Mouse (Mus musculus) heart, postnatal 0 days (tissue): ENCODE results near the gene Cab39. TPM values are rescaled to one million over a fixed set of nuclear protein-coding genes. Genes with fewer than 3 reads are reported as not detected.

Experiments
- ATAC-seq: fragments of 200-750 bp; cut with Nextera tagmentation; 2 replicates; pipeline ENCODE4 v1.8.0; 2017; ENCODE audit warnings: low read depth, moderate number of reproducible peaks, moderate library complexity; ENCODE audit not compliant: insufficient read depth
- DNase-seq: peaks from one replicate; pipeline ENCODE4 v3.0.0-alpha.2; 2016; ENCODE audit warnings: low spot score
- H3K27ac ChIP-seq: fragments of 300-500 bp; sonication (generic); 2 replicates; pipeline ENCODE4 v1.5.1; 2014; ENCODE audit warnings: low read depth, mild to moderate bottlenecking
- H3K27me3 ChIP-seq: fragments of 300-500 bp; sonication (generic); 2 replicates; pipeline ENCODE4 v1.6.1; 2014; ENCODE audit warnings: low read length, mixed read lengths; ENCODE audit not compliant: control insufficient read depth, insufficient read depth
- H3K36me3 ChIP-seq: fragments of 300-500 bp; sonication (generic); replicated peaks from 2 replicates; pipeline ENCODE4 v1.6.1; 2014; ENCODE audit warnings: low read length, mixed read lengths; ENCODE audit not compliant: control insufficient read depth, insufficient read depth
- H3K4me1 ChIP-seq: fragments of 300-500 bp; sonication (generic); 2 replicates; pipeline ENCODE4 v1.6.1; 2014; ENCODE audit warnings: antibody characterized with exemption; ENCODE audit not compliant: control insufficient read depth, insufficient read depth
- H3K4me2 ChIP-seq: fragments of 300-500 bp; sonication (generic); 2 replicates; pipeline ENCODE4 v1.6.1; 2014; ENCODE audit warnings: low read depth, mild to moderate bottlenecking, low read length, moderate library complexity
- H3K4me3 ChIP-seq: fragments of 300-500 bp; sonication (generic); 2 replicates; pipeline ENCODE4 v1.5.1; 2014; ENCODE audit warnings: low read depth, low read length
- H3K9ac ChIP-seq: fragments of 300-500 bp; sonication (generic); replicated peaks from 2 replicates; pipeline ENCODE4 v1.6.1; 2014; ENCODE audit warnings: low read depth, low read length, mixed read lengths
- H3K9me3 ChIP-seq: fragments of 300-500 bp; sonication (generic); replicated peaks from 2 replicates; pipeline ENCODE4 v1.6.1; 2016; ENCODE audit warnings: low read length; ENCODE audit not compliant: control insufficient read depth
- CTCF ChIP-seq: IDR thresholded peaks from 2 replicates; pipeline ENCODE4 v1.5.1; 2016; ENCODE audit warnings: antibody characterized with exemption, control low read depth, low read depth
- EP300 ChIP-seq: IDR thresholded peaks from 2 replicates; pipeline ENCODE4 v1.6.1; 2016; ENCODE audit warnings: antibody characterized with exemption, low read depth
- WGBS: fragments of 180-500 bp; shearing (Covaris S2); extraction: QIAGEN DNeasy Blood & Tissue Kit; methylation state at CpG from one replicate; pipeline ENCODE4 v1.1.7; 2014; 5-methylcytosine and 5-hydroxymethylcytosine counted together
- polyA plus RNA-seq: library from polyadenylated mRNA; unstranded; fragments of >200 nt; fragmentation: Nextera tagmentation; extraction: Ambion mirVana; gene quantifications from 2 replicates; pipeline ENCODE4 v1.2.1, GENCODE M21; 2015
- total RNA-seq: library from RNA; depleted of rRNA; stranded (reverse); fragments of >200 nt; gene quantifications from 2 replicates; pipeline ENCODE4 v1.2.3, GENCODE M21; 2014; ENCODE audit warnings: low replicate concordance

The Cab39 gene
- total and polyA plus RNA-seq, 2 experiments from 2014 or later: 21.3 to 102 TPM

- DNase-seq (no peak), ATAC-seq (no peak)
- Histone ChIP-seq H3K27ac (no peak overlapping the region), H3K9me3 (0 out of 2 replicates have a peak, but pooled peaks cover 3% of the 10 kb centered on the region), H3K9ac (no peak overlapping the region), H3K4me2 (no peak overlapping the region), H3K4me1 (peaks cover 8% of the 10 kb centered on the region; the same call in 1 of the 2 replicates), H3K27me3 (no peaks in the 10 kb centered on the region), H3K36me3 (no peaks in the 10 kb centered on the region), H3K4me3 (no peak overlapping the region)
- WGBS: 80% methylated on average over 4 of the region's 4 CpGs
- no peak for TF ChIP-seq CTCF
Observed at GRCm38 (mm10) chr1:85761665-85762064, 31.6 kb upstream of the Cab39 start.

- WGBS: 67% methylated on average over 6 of the region's 6 CpGs
- no peak overlapping the region for H3K4me3 ChIP-seq
- H3K27ac ChIP-seq: no peak overlapping the region
- ATAC-seq (no peak), DNase-seq (no peak)
- H3K36me3 ChIP-seq: no peaks in the 10 kb centered on the region
- no peak overlapping the region for H3K4me2 ChIP-seq
- no peaks in the 10 kb centered on the region for H3K9me3 ChIP-seq
- TF ChIP-seq EP300 (no peak), CTCF (no peak)
- peaks cover 5% of the 10 kb centered on the region; the same call in 1 of the 2 replicates for H3K4me1 ChIP-seq
- no peak overlapping the region for H3K9ac ChIP-seq
- H3K27me3 ChIP-seq: no peaks in the 10 kb centered on the region
Observed at GRCm38 (mm10) chr1:85763386-85763785, 29.9 kb upstream of the Cab39 start.

GRCm38 (mm10) chr1:85764291-85764690 is 28.9 kb upstream of the Cab39 start:
- DNase-seq (no peak), ATAC-seq (no peak)
- WGBS: 60% methylated on average over 4 of the region's 4 CpGs
- H3K4me2 ChIP-seq: no peak overlapping the region
- no peaks in the 10 kb centered on the region for H3K4me1 ChIP-seq
- H3K9ac ChIP-seq: no peak overlapping the region
- no peaks in the 10 kb centered on the region for H3K36me3 ChIP-seq
- H3K9me3 ChIP-seq: no peaks in the 10 kb centered on the region
- no peak for TF ChIP-seq EP300
- no peak for TF ChIP-seq CTCF
- H3K4me3 ChIP-seq: no peak overlapping the region
- H3K27ac ChIP-seq: no peak overlapping the region
- H3K27me3 ChIP-seq: no peaks in the 10 kb centered on the region

- DNase-seq (no peak), ATAC-seq (no peak)
- no peak overlapping the region for H3K9ac ChIP-seq
- no peak overlapping the region for H3K27ac ChIP-seq
- no peak overlapping the region for H3K4me2 ChIP-seq
- no peaks in the 10 kb centered on the region for H3K9me3 ChIP-seq
- TF ChIP-seq EP300 (no peak), CTCF (no peak)
- no peaks in the 10 kb centered on the region for H3K27me3 ChIP-seq
- H3K36me3 ChIP-seq: no peaks in the 10 kb centered on the region
- WGBS: 70% methylated on average over 3 of the region's 3 CpGs
- H3K4me3 ChIP-seq: no peak overlapping the region
- no peaks in the 10 kb centered on the region for H3K4me1 ChIP-seq
Observed at GRCm38 (mm10) chr1:85766120-85766519, 27.1 kb upstream of the Cab39 start.

- H3K27ac ChIP-seq: no peak overlapping the region
- WGBS: 63% methylated on average over 1 of the region's 1 CpGs
- no peaks in the 10 kb centered on the region for H3K27me3 ChIP-seq
- no peaks in the 10 kb centered on the region for H3K9me3 ChIP-seq
- H3K36me3 ChIP-seq: no peaks in the 10 kb centered on the region
- H3K4me3 ChIP-seq: no peak overlapping the region
- no peak overlapping the region for H3K9ac ChIP-seq
- TF ChIP-seq EP300 (no peak), CTCF (no peak)
- H3K4me1 ChIP-seq: no peaks in the 10 kb centered on the region
- no peak overlapping the region for H3K4me2 ChIP-seq
- ATAC-seq (no peak), DNase-seq (no peak)
Observed at GRCm38 (mm10) chr1:85767754-85768153, 25.5 kb upstream of the Cab39 start.

GRCm38 (mm10) chr1:85771976-85772375 is 21.3 kb upstream of the Cab39 start:
- Histone ChIP-seq H3K9me3 (no peaks in the 10 kb centered on the region), H3K27ac (no peak overlapping the region), H3K36me3 (no peaks in the 10 kb centered on the region), H3K27me3 (no peaks in the 10 kb centered on the region), H3K4me3 (no peak overlapping the region), H3K4me2 (no peak overlapping the region), H3K4me1 (no peaks in the 10 kb centered on the region), H3K9ac (no peak overlapping the region)
- DNase-seq: no peak
- no peak; the same call in 1 of the 2 replicates for ATAC-seq
- TF ChIP-seq CTCF: no peak
- no peak for TF ChIP-seq EP300
- WGBS: 48% methylated on average over 3 of the region's 3 CpGs
